Mouse (Mus musculus): Measurements from ENCODE around the gene Guk1.
"Not testable (repeated sequence)": the region's sequence is repeated elsewhere in the genome, so short reads cannot be mapped to it uniquely, and the experiment has no call there.

The Guk1 gene

DNA sequence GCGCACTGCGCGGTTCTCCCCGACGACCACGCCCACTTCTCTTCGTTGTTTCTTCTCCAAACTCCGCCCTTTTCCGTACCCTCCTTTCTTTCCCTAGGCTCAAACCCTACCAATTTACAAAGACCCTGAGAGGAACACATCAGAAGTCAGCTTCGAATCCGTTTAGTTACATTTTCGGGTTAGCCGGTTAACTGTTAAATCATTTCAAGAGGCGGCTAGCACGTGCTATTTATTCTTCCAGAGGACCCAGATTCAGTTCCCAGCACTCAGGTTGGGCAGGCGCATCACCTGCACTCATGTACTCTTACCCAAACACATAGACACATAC lies at the start of gene Guk1:
Gene Guk1 (minus strand): TSS at position 154 of the 328 bp plus-strand sequence.
- no peak for DNase-seq

DNA sequence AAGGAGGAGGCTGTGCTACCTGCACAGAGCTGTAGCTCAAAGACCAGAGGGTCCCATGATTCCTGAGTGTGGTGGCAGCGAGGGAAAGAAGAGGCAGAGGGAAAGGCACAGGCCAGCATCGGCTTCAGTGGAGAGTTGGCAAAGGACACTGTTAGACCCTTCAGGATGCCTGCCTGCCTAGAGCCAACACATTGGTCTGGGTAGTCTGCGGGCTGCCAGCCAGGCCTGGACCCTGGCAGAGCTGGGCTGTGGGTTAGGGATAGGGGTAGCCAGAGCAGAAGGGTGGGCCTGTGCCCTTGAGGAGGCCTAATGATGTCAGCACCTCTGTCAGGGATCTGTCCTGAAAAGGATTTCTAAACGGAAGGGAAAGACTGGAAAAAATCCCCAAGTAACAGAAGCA lies 47.8 kb upstream of the Guk1 start:
- DNase-seq, result no peak

- DNase-seq, result no peak
Observed at GRCm38 (mm10) chr11:59239428-59239785, 47.4 kb upstream of the Guk1 start.

- DNase-seq, result peak; percentile 48
Observed at GRCm38 (mm10) chr11:59238525-59239427, 46.8 kb upstream of the Guk1 start.

- no peak for DNase-seq
Observed at GRCm38 (mm10) chr11:59232797-59233196, 40.8 kb upstream of the Guk1 start.

- DNase-seq, result peak; percentile 77
Observed at GRCm38 (mm10) chr11:59230144-59230760, 38.2 kb upstream of the Guk1 start.

DNA sequence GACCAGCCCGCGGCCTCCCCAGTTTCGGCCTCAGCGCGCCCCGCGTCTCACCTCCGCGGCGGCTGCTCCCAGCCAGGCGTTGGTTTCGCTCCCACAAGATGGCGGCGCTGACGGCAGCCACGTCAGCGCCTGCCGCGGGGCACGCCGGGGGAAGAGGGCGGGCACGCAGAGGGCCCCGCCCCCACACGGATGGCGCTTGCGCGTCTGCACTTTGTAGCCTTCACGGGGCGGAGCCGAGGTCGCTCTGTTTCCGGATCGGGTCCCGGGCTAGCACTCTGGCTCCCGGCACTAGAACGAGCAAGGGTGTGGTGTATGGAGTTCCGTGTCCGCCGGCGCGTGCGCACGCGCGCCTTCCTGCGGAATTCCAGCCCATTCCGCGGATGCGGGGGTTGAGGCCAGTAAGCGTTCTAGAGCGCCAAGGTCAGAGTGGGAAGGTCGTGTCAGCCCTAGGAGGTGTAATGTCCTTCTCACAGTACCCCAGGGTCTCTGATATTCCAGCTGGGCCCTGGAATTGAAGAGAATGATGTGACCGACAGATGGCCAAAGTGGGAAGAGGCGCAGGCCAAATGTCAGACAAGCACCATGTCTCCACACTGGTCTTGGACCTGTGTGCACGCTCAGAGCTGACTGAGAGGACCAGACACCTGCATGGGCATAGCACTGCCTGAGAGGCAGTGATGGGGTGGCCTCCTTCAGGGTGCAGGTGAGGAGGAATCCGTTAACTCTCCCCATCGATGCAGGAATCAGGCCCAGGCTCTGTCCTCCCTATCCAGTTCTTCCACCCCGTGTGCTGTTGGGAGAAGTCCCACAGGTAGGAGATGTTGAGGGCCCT lies 36.3 kb upstream of the Guk1 start, which contains the start of gene Arf1:
Gene Arf1 (minus strand): TSS at position 149 of the 832 bp plus-strand sequence.
- peak; percentile 99 for DNase-seq

- DNase-seq, result no peak
Observed at GRCm38 (mm10) chr11:59227604-59228121, 35.7 kb upstream of the Guk1 start.

DNA sequence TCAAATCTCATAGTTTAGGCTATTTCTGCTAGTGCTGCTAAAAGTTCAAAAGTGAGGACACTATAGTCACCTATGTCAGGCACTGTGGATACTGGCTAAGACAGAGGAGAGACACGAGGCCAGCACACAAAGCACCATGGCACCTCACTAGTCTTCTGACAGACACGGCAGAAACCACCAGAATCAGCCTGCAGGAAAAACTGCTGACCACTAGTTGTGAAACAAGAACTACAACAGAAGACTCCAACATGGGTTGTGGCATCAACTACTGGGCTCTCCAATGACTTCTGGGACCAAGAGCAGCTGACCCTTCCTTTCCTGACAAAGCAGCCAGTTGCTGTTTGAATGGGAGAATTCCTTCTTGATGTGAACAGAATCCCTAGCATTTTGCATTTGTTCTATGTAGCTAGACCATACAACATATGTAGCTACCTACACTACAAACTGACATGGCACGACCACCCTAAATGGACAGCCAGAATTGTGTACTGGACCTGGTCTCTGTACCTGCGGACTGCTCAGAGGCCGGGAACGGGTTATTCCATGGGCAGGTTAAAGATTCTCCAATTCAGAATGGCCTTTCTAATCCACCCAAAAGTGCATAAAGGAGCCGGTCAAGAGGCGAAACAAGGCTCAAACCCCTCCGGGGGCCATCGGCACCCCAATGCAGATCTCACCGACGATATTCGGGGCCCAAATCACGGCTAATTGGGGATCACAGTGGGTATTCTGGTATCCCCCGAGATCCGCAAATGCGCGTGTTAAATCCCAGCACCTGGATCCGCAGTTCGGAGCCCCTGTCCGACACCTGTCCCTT lies 35.0 kb upstream of the Guk1 start:
- DNase-seq, result no peak

- DNase-seq, result no peak
Observed at GRCm38 (mm10) chr11:59226251-59226650, 34.2 kb upstream of the Guk1 start.

GRCm38 (mm10) chr11:59225167-59225566 lies 33.2 kb upstream of the Guk1 start:
- no peak for DNase-seq

DNA sequence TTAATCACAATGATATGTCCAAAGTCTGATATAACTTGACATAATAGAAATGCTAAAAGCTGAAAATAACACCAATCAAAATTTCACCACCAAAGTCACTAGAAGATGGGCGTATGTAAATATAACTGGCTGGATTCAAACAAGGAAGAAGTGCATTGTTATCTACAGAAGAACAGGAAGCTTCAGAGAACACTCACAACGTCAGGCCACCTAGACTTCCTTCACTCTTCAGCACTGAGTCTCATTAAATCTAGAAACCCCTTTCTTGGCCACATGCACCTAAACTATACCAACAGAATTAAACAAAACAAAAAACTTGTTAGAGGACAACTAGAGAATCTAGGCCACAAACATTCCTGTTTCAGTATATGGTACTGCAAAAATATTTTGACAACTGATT lies 32.5 kb upstream of the Guk1 start:
- DNase-seq, result no peak

GRCm38 (mm10) chr11:59224025-59224424 lies 32.0 kb upstream of the Guk1 start:
- no peak for DNase-seq

DNA sequence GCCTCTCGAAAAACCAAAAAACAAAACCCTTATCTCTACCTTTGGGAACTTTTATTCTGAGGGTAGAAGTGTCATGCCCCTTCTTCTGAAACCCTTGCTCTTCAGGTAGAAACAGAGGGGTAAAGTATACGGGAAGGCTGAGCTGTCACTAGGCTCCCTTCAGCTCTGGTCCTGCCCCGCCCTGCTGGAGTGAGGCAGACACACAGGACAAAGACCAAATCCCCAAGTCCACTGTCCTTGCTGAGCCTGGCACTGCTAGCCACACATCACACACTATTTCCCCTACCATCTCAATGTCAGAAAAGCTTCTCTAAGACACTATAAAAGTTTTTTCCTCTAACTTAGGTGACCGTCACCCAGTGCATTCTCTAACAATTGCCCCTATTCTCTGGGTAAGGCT lies 30.3 kb upstream of the Guk1 start:
- no peak for DNase-seq

- no peak for DNase-seq
Observed at GRCm38 (mm10) chr11:59221604-59222003, 29.6 kb upstream of the Guk1 start.

DNA sequence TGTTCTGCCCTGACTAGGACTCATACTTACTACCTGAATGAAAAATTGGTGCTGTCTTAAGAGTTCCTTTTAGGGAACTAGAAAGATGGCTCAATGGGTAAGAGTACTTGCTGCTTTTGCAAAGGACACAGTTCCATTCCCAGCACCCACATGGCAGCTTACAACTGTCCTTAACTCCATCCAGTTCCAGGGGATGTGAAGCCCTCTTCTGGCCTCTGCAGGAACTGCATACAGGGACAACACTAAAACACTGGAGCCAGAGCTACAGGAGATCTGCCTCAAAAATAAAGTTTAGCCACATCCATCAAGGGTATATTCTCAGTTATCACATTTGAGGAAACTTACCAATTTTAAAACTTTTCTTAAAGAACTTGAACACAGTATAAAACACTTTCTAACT lies 27.1 kb upstream of the Guk1 start:
- DNase-seq, result peak; percentile 76

GRCm38 (mm10) chr11:59218389-59218998 lies 26.5 kb upstream of the Guk1 start:
- no peak for DNase-seq

DNA sequence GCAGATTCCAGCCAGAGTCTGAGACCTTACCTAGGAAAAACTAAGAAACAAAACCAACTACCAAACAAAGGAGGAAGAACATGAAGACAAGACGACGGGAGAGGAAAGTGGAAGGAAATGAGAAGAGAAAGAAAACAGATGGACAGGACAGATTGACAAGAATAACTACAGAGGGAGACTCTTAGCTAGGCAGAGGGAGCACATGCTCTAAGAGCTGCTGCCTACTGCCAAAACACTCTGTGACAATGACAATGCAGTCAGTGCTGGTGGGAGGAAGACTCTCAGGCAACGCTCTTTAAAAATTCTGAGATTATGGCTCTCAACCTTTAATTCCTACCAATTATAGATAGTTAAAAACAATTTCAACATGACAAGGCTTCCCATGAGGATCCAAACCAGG lies 24.9 kb upstream of the Guk1 start:
- no peak for DNase-seq

DNA sequence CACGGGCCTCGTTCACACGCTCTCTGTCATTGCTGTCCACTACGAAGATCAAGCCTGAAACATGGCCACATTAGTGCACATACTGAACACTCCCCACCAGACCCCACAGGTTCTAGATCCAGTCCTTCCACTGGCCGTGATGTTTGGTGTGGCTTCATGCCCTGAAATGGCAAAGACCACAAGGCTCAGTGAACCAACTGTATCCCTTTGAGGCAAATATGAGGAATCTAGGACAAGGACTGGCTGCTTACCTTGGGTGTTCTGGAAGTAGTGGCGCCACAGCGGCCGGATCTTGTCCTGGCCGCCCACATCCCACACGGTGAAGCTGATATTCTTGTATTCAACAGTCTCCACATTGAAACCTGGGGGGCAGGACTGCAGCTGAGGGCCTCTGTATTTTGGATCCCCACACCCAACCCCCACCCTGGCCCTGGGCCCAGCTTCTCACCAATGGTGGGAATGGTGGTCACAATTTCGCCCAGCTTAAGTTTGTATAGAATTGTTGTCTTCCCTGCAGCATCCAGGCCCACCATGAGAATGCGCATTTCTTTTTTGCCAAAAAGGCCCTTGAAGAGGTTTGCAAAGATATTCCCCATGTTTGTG lies 21.0 kb upstream of the Guk1 start:
- DNase-seq, result no peak

DNA sequence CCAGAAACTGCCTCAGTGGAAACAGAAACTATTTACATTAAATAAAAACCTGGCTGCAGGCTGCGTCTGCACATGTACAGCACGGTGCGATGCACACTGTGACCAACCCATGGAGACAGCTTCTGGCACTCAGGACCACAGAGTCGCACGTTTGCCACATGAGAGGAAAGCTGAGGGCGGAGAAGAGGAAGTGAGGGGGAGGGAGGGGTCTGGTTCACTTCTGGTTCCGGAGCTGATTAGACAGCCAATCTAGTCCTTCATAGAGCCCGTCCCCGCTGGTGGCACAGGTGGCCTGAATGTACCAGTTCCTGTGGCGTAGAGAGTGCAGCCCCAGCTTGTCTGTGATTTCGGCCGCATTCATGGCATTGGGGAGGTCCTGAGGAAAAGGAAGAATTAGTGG lies 20.3 kb upstream of the Guk1 start:
- peak; percentile 50 for DNase-seq

GRCm38 (mm10) chr11:59211561-59211960 lies 19.5 kb upstream of the Guk1 start:
- DNase-seq, result not testable (repeated sequence)

- DNase-seq, result no peak
Observed at GRCm38 (mm10) chr11:59210020-59210419, 18.0 kb upstream of the Guk1 start.
